Mouse (Mus musculus) liver, adult 2 months (tissue): Measurements from ENCODE around the gene 5730409E04Rik.

Experiments
- CTCF ChIP-seq: fragments of 200-500 bp; IDR thresholded peaks from 2 replicates; pipeline ENCODE4 v1.5.1; 2011; ENCODE audit warnings: low read depth, low read length, control low read depth
- POLR2A ChIP-seq: fragments of 200-500 bp; IDR thresholded peaks from 2 replicates; pipeline ENCODE4 v1.6.1; 2011; ENCODE audit warnings: low read length, control low read depth; ENCODE audit not compliant: insufficient read depth; ENCODE audit errors: extremely low read depth

GRCm38 (mm10) chr4:126639339-126639738 is 29.7 kb downstream of the 5730409E04Rik start:
- TF ChIP-seq CTCF (no peak), POLR2A (no peak)
